Mouse (Mus musculus) cerebellum, postnatal 4 days (tissue): ENCODE measurements around the gene Atp1a2.

ENCODE experiments used
- DNase-seq, 2 experiments: peaks; one replicate each; pipeline ENCODE4 v3.0.0; 2022; ENCODE audit warnings: low spot score in 2 of 2, mixed read lengths in 1 of 2

Atp1a2 gene

GRCm38 (mm10) chr1:172297611-172298537 lies at the start of gene Atp1a2:
TSS of gene Atp1a2 (minus strand) at chr1:172298064.
- DNase-seq, result no peak

- no peak for DNase-seq
Observed at GRCm38 (mm10) chr1:172347382-172347781, 49.5 kb upstream of the Atp1a2 start.

DNA sequence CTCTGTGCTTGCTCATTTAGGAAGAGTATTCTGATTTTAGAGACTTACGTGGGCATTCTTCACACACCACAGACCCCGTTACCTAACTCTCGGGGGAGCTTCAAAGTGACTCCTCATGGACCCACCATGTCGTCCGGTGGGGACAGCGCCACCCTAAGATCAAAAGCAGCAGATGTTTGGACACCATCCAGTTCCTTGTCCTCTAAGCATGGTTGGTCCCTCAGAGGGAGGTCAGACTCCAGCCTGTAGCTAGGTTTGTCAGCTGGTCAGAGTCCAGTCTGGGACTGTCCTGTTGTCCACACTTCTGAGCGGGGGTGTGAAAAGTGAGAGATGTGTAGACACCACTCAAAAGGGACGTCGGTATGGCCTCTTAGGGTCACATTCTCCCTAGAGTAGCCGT lies 48.8 kb upstream of the Atp1a2 start:
- DNase-seq, result no peak

DNA sequence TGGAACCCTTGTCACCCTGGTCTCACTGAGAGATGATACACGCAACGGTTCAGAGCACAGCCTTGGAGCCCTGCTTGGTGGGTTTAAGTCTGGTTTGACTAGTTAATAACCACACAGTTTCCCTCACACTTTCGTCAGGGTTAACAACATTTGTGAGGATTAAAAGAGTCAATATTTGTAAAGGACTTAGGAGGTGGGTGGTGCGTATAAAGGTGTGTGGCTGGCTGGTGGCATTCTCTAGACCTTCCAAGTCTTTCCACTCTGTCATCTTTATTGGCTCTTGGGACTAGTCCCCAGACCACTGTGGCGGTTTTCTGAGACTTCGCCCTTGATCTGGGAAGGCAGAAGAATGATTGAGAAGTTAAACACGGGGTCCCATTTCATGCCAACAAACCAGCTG lies 47.0 kb upstream of the Atp1a2 start:
- DNase-seq, result no peak

GRCm38 (mm10) chr1:172343914-172344313 lies 46.0 kb upstream of the Atp1a2 start:
- no peak for DNase-seq

- no peak for DNase-seq
Observed at GRCm38 (mm10) chr1:172342729-172343128, 44.9 kb upstream of the Atp1a2 start.

- DNase-seq, result no peak
Observed at GRCm38 (mm10) chr1:172341386-172341785, 43.5 kb upstream of the Atp1a2 start.

GRCm38 (mm10) chr1:172340729-172341321 lies 43.0 kb upstream of the Atp1a2 start, which contains the start of gene Kcnj10:
TSS of gene Kcnj10 (plus strand) at chr1:172341210.
- DNase-seq, result peak; percentile 47 to 76

DNA sequence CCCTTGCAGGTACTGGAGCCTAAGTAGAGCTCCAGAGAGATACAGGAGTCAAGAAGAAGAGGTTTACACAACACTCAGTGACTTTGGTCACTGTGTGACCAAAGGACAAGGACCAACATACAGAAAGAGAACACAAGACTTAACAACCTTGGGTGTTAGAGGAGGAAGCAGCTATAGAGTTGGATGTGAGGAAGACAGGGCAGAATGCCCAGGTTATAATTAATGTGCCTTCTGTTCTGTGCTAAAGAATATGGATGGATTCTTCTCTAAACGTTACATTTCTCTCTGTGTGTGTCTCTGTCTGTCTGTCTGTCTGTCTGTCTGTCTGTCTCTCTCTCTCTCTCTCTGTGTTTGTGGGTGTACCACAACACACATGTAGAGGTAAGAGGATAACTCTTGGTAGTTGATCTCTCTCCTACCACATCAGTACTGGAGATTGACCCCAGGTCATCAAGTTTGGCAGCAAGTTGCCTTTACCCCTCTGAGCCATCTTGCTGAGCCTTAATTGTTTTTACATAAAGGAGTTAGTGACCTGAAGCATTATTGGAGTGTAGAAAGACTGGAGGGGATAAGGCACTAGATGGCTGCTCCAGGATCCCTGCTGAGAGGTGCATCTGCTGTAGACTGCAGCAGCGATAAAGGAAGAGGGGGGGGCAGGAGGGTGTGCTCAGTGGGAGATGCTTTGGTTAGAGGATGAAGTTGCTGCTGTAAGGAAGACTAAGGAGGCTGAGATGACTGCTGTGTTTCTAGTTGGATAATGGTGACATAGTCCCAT lies 39.7 kb upstream of the Atp1a2 start:
- no peak for DNase-seq

- DNase-seq, result no peak
Observed at GRCm38 (mm10) chr1:172335804-172336203, 37.9 kb upstream of the Atp1a2 start.

- DNase-seq, result no peak
Observed at GRCm38 (mm10) chr1:172333512-172333911, 35.6 kb upstream of the Atp1a2 start.

- no peak for DNase-seq
Observed at GRCm38 (mm10) chr1:172332925-172333324, 35.1 kb upstream of the Atp1a2 start.

DNA sequence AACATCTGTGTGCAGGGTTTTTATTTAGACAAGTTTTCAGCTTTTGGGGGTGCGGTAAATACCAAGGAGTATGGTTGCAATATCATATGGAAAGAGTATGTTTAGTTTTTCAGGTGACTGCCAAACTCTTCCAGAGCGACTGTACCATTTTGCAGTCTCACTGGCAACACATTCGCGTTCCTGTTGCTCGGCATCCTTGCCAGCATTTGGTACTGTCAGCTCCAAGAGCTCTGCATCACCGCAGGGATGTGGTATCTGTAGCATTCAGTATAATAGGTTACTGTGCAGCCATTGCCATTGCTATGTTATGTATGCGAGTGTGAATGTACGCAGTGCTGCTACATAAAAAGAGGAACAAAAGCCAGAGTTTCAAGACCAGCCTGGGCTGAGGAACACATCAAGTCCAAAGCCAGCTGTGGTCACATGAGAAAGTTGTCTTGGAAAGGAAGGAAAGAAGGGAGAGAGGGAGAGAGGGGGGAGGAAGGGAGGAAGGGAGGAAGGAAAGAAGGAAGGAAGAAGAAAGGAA lies 33.6 kb upstream of the Atp1a2 start:
- DNase-seq, result no peak

- DNase-seq, result no peak
Observed at GRCm38 (mm10) chr1:172329616-172330015, 31.8 kb upstream of the Atp1a2 start.

- peak in 1 of 2 experiments; percentile 57 for DNase-seq
Observed at GRCm38 (mm10) chr1:172329131-172329530, 31.3 kb upstream of the Atp1a2 start, which contains the start of gene Kcnj9. TSS of gene Kcnj9 (minus strand) at chr1:172329318.

- no peak for DNase-seq
Observed at GRCm38 (mm10) chr1:172328461-172328860, 30.6 kb upstream of the Atp1a2 start.

- no peak for DNase-seq
Observed at GRCm38 (mm10) chr1:172328041-172328440, 30.2 kb upstream of the Atp1a2 start.

GRCm38 (mm10) chr1:172327206-172328001 lies 29.5 kb upstream of the Atp1a2 start:
- DNase-seq, result no peak

DNA sequence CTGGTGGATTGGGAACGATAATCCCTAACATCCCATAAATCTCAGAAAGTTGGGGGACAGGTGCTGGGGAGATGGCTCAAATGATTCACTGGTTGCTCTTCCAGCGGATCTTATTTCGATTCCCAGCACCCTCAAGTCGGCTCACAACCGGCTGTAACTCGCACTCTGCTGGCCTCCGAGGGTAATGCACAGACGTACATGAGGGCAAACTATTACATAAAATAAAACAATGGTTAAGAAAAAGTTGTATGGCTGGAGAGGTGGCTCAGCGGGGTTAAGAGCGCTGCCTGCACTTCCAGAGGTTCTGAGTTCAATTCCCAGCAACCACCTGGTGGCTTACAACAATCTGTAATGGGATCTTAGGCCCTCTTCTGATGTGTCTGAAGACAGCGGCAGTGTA lies 28.8 kb upstream of the Atp1a2 start:
- no peak for DNase-seq

DNA sequence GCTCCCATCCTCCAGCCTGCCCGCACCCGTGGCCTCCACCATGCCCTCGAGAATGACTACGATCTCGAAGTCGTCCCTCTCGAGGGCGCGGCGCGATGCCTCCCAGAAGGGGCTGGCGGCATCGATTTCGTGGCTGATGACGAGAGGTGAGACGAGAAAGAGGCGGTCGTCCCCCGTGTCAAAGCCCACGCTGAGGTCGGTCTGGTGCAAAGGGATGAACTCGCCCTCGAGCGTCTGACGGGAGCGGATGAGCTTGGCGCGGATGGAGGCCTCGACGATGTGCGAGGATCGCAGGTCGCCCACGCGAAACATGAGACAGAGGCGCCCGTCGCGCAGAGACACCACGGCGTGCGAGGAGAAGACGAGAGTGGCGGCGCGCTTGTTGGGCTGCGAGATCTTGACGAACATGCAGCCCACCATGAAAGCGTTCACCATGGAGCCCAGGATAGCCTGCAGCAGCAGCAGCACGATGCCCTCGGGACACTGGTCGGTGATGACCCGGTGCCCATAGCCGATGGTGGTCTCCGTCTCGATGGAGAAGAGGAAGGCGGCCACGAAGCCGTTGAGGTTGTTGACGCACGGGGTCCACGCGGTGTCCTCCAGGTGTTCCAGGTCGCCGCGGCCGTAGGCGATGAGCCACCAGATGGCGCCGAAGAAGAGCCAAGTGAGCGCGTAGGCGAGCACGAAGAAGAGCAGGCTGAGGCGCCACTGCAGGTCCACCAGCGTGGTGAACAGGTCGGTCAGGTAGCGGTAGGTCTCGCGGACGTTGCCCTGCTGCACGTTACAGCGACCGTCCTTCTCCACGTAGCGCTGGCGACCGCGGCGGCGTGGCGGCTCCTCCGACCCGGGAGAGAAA lies 28.0 kb upstream of the Atp1a2 start:
- DNase-seq, result peak; percentile 53 to 78
